Mouse (Mus musculus) testis, adult 2 months (tissue): ENCODE data around the gene Gna13.

Source experiments
- CTCF ChIP-seq: fragments of 200-500 bp; IDR thresholded peaks from 2 replicates; pipeline ENCODE4 v1.5.1; 2012; ENCODE audit warnings: low read depth, mild to moderate bottlenecking, inconsistent platforms, low read length, moderate library complexity; ENCODE audit not compliant: control insufficient read depth, insufficient read depth, insufficient replicate concordance
- POLR2A ChIP-seq: fragments of 200-500 bp; IDR thresholded peaks from 2 replicates; pipeline ENCODE4 v1.6.1; 2012; ENCODE audit warnings: low read depth, mild to moderate bottlenecking, inconsistent platforms, low read length, moderate library complexity; ENCODE audit not compliant: control insufficient read depth

- TF ChIP-seq CTCF: no peak
- no peak for TF ChIP-seq POLR2A
Observed at GRCm38 (mm10) chr11:109421205-109421604, 58.6 kb downstream of the Gna13 start.
